Mouse (Mus musculus): ENCODE results near the gene Pdzd11. TPM values are rescaled to one million over a fixed set of nuclear protein-coding genes. Genes with fewer than 3 reads are reported as not detected.
A peak's percentile ranks its signal among the peaks of the same experiment; 100 is the strongest.

Pdzd11 gene
- polyA plus RNA-seq, 1 experiment from 2014 or later, result 94.4 TPM

GRCm38 (mm10) chrX:100625146-100625545 lies 1.2 kb downstream of the Pdzd11 start:
- no peaks in the 10 kb centered on the region for H3K27me3 ChIP-seq (ENCODE audit: insufficient read depth, low read length)
- H3K4me2 ChIP-seq (ENCODE audit: low read length), result peak overlapping the region; percentile 58
- H3K9me3 ChIP-seq (replicated peaks; ENCODE audit: low read length), result no peaks in the 10 kb centered on the region
- H3K36me3 ChIP-seq (ENCODE audit: insufficient read depth, low read length), result no peaks in the 10 kb centered on the region
- peak overlapping the region; percentile 48; the same call in 1 of the 2 replicates for H3K9ac ChIP-seq (ENCODE audit: low read depth, low read length)
- TF ChIP-seq CTCF (IDR thresholded peaks at IDR 0.05; ENCODE audit: low read depth), result no peak
- 46% methylated on average over 7 of the region's 7 CpGs for WGBS
- H3K4me3 ChIP-seq (replicated peaks; ENCODE audit: low read depth, low read length), result peak overlapping the region; percentile 57
- ATAC-seq (replicated peaks; ENCODE audit: low FRiP score, low read depth) (no peak), DNase-seq (ENCODE audit: low spot score) (peak; percentile 1)
- no peak overlapping the region; the same call in 1 of the 2 replicates for H3K27ac ChIP-seq
- H3K4me1 ChIP-seq (replicated peaks; ENCODE audit: insufficient read depth, low read length), result no peaks in the 10 kb centered on the region

- Histone ChIP-seq H3K4me1 (replicated peaks; ENCODE audit: insufficient read depth, low read length) (no peaks in the 10 kb centered on the region), H3K36me3 (ENCODE audit: insufficient read depth, low read length) (no peaks in the 10 kb centered on the region), H3K9ac (ENCODE audit: low read depth, low read length) (no peak overlapping the region), H3K27ac (no peak overlapping the region), H3K4me2 (ENCODE audit: low read length) (no peak overlapping the region), H3K9me3 (replicated peaks; ENCODE audit: low read length) (no peaks in the 10 kb centered on the region), H3K4me3 (replicated peaks; ENCODE audit: low read depth, low read length) (no peak overlapping the region), H3K27me3 (ENCODE audit: insufficient read depth, low read length) (no peaks in the 10 kb centered on the region)
- no peak for TF ChIP-seq CTCF (IDR thresholded peaks at IDR 0.05; ENCODE audit: low read depth)
- ATAC-seq (replicated peaks; ENCODE audit: low FRiP score, low read depth), result no peak
- 94% methylated on average over 4 of the region's 4 CpGs for WGBS
- no peak for DNase-seq (ENCODE audit: low spot score)
These were observed 2.1 kb downstream of the Pdzd11 start for GRCm38 (mm10) chrX:100624242-100624641.

GRCm38 (mm10) chrX:100621366-100621765 lies 5.0 kb downstream of the Pdzd11 start:
- TF ChIP-seq CTCF (IDR thresholded peaks at IDR 0.05; ENCODE audit: low read depth), result peak; percentile 46; the same call in 1 of the 2 replicates
- Histone ChIP-seq H3K27ac (no peak overlapping the region), H3K9ac (ENCODE audit: low read depth, low read length) (no peak overlapping the region), H3K4me1 (replicated peaks; ENCODE audit: insufficient read depth, low read length) (no peaks in the 10 kb centered on the region), H3K4me2 (ENCODE audit: low read length) (no peak overlapping the region), H3K9me3 (replicated peaks; ENCODE audit: low read length) (no peaks in the 10 kb centered on the region), H3K4me3 (replicated peaks; ENCODE audit: low read depth, low read length) (no peak overlapping the region), H3K36me3 (ENCODE audit: insufficient read depth, low read length) (no peaks in the 10 kb centered on the region), H3K27me3 (ENCODE audit: insufficient read depth, low read length) (no peaks in the 10 kb centered on the region)
- 59% methylated on average over 2 of the region's 2 CpGs for WGBS
- no peak for ATAC-seq (replicated peaks; ENCODE audit: low FRiP score, low read depth)
- DNase-seq (ENCODE audit: low spot score), result peak; percentile 22

- H3K27ac ChIP-seq, result no peak overlapping the region
- WGBS, result 48% methylated on average over 3 of the region's 3 CpGs
- no peak for TF ChIP-seq CTCF (IDR thresholded peaks at IDR 0.05; ENCODE audit: low read depth)
- H3K27me3 ChIP-seq (ENCODE audit: insufficient read depth, low read length), result no peaks in the 10 kb centered on the region
- no peaks in the 10 kb centered on the region for H3K9me3 ChIP-seq (replicated peaks; ENCODE audit: low read length)
- DNase-seq (ENCODE audit: low spot score), result peak; percentile 2
- no peak overlapping the region for H3K4me3 ChIP-seq (replicated peaks; ENCODE audit: low read depth, low read length)
- 0 out of 2 replicates have a peak, but pooled peaks have one; percentile 36 for ATAC-seq (replicated peaks; ENCODE audit: low FRiP score, low read depth)
- no peaks in the 10 kb centered on the region for H3K36me3 ChIP-seq (ENCODE audit: insufficient read depth, low read length)
- H3K4me1 ChIP-seq (replicated peaks; ENCODE audit: insufficient read depth, low read length), result no peaks in the 10 kb centered on the region
- H3K4me2 ChIP-seq (ENCODE audit: low read length), result no peak overlapping the region
- no peak overlapping the region for H3K9ac ChIP-seq (ENCODE audit: low read depth, low read length)
These were observed 7.9 kb downstream of the Pdzd11 start for GRCm38 (mm10) chrX:100618488-100618887.

- no peaks in the 10 kb centered on the region for H3K9me3 ChIP-seq (replicated peaks; ENCODE audit: low read length)
These were observed 21.1 kb downstream of the Pdzd11 start, which contains the start of gene Arr3 for GRCm38 (mm10) chrX:100605314-100605713. Gene Arr3, plus strand, starts transcription at chrX:100605497.

GRCm38 (mm10) chrX:100599755-100600154 lies 26.6 kb downstream of the Pdzd11 start:
- WGBS, result 65% methylated on average over 4 of the region's 4 CpGs
- Histone ChIP-seq H3K27me3 (ENCODE audit: insufficient read depth, low read length) (no peaks in the 10 kb centered on the region), H3K27ac (no peak overlapping the region), H3K36me3 (ENCODE audit: insufficient read depth, low read length) (no peaks in the 10 kb centered on the region), H3K9ac (ENCODE audit: low read depth, low read length) (no peak overlapping the region), H3K9me3 (replicated peaks; ENCODE audit: low read length) (no peaks in the 10 kb centered on the region), H3K4me1 (replicated peaks; ENCODE audit: insufficient read depth, low read length) (no peaks in the 10 kb centered on the region), H3K4me2 (ENCODE audit: low read length) (no peak overlapping the region), H3K4me3 (replicated peaks; ENCODE audit: low read depth, low read length) (no peak overlapping the region)
- TF ChIP-seq CTCF (IDR thresholded peaks at IDR 0.05; ENCODE audit: low read depth), result no peak
- ATAC-seq (replicated peaks; ENCODE audit: low FRiP score, low read depth), result no peak
- no peak for DNase-seq (ENCODE audit: low spot score)

More at GRCm38 (mm10) chrX:100605314-100605713, 21.1 kb downstream of the Pdzd11 start, which contains the start of gene Arr3:
- Histone ChIP-seq H3K27ac (no peak within 1 kb of the TSS), H3K4me2 (ENCODE audit: low read length) (no peak within 1 kb of the TSS), H3K27me3 (ENCODE audit: insufficient read depth, low read length) (no peaks in the 10 kb centered on the region), H3K4me1 (replicated peaks; ENCODE audit: insufficient read depth, low read length) (no peaks in the 10 kb centered on the region), H3K36me3 (ENCODE audit: insufficient read depth, low read length) (no peaks in the 10 kb centered on the region), H3K4me3 (replicated peaks; ENCODE audit: low read depth, low read length) (no peak within 1 kb of the TSS), H3K9ac (ENCODE audit: low read depth, low read length) (no peak within 1 kb of the TSS)
- ATAC-seq (replicated peaks; ENCODE audit: low FRiP score, low read depth), result no peak
- no peak for TF ChIP-seq CTCF (IDR thresholded peaks at IDR 0.05; ENCODE audit: low read depth)
- WGBS, result 81% methylated on average over 1 of the region's 1 CpGs
- no peak for DNase-seq (ENCODE audit: low spot score)

- ATAC-seq (replicated peaks; ENCODE audit: low FRiP score, low read depth), result peak; percentile 46; the same call in 1 of the 2 replicates
- TF ChIP-seq CTCF (IDR thresholded peaks at IDR 0.05; ENCODE audit: low read depth), result peak; percentile 59
- Histone ChIP-seq H3K9ac (ENCODE audit: low read depth, low read length) (no peak overlapping the region), H3K9me3 (replicated peaks; ENCODE audit: low read length) (no peaks in the 10 kb centered on the region), H3K4me1 (replicated peaks; ENCODE audit: insufficient read depth, low read length) (no peaks in the 10 kb centered on the region), H3K36me3 (ENCODE audit: insufficient read depth, low read length) (no peaks in the 10 kb centered on the region), H3K4me3 (replicated peaks; ENCODE audit: low read depth, low read length) (no peak overlapping the region), H3K27me3 (ENCODE audit: insufficient read depth, low read length) (no peaks in the 10 kb centered on the region), H3K4me2 (ENCODE audit: low read length) (no peak overlapping the region), H3K27ac (no peak overlapping the region)
- 27% methylated on average over 5 of the region's 5 CpGs for WGBS
- DNase-seq (ENCODE audit: low spot score), result peak; percentile 55
These were observed 28.9 kb downstream of the Pdzd11 start for GRCm38 (mm10) chrX:100597439-100597838.

Measured in kidney, postnatal 0 days (tissue).